Comparison of ENCODE assay signal across 14 mouse cellular contexts in the genomic region with DNA sequence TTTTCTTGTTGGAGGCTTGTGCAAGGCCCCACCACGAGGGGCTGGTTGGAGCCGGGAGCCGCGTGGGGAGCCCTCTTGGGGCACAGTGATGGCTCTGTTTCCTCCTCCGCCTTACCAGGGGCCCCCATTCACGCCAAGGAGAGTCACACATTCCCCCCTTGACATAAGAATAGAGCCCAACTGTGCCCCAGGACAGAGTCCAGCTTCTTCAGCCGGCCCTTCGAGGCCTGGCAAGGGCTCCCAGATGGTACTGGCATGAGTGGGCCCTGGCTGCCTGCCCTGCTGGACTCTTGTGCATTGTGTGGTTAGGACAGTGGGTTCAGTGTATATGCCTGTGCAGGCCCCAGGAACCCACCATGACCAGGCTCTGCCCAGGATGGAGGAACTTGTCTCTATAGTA.
DNase-seq lines count a peak whose midpoint lies in the region; ATAC-seq lines count a peak whose summit lies in the region.
"Had no signal": no experiment of that assay in that cellular context is flagged by ENCODE, and none has a peak within 500 bp of the region (broad histone marks: within the 10 kb centered on the region; RNA-seq: fewer than 3 reads in every experiment).

No protein-coding gene starts in this region.

- H3K4me3 ChIP-seq in midbrain, embryonic 16.5 days (ENCODE audit: low read depth, low read length) = no peak overlapping the region
- H3K4me3 ChIP-seq in midbrain, embryonic 11.5 days (ENCODE audit: low read depth, low read length) = no peak overlapping the region
- no peak overlapping the region for H3K4me3 ChIP-seq in midbrain, embryonic 10.5 days
- H3K4me3 ChIP-seq: embryonic facial prominence, embryonic 10.5 days; left cerebral cortex, adult 2 months; neural tube, embryonic 12.5 days had no signal

- no peak overlapping the region for H3K27ac ChIP-seq in midbrain, embryonic 16.5 days (ENCODE audit: low read length)
- H3K27ac ChIP-seq in midbrain, embryonic 11.5 days (ENCODE audit: low read depth, low read length) = no peak overlapping the region
- no peak overlapping the region; the same call in 1 of the 2 replicates for H3K27ac ChIP-seq in midbrain, embryonic 10.5 days (replicated peaks)
- H3K27ac ChIP-seq: embryonic facial prominence, embryonic 10.5 days; neural tube, embryonic 12.5 days had no signal

- no peaks in the 10 kb centered on the region for H3K9me3 ChIP-seq in midbrain, embryonic 16.5 days (replicated peaks; ENCODE audit: control insufficient read depth, low read length, poor library complexity, severe bottlenecking)
- H3K9me3 ChIP-seq in midbrain, embryonic 11.5 days (ENCODE audit: control insufficient read depth, low read length) = no peaks in the 10 kb centered on the region
- H3K9me3 ChIP-seq in midbrain, embryonic 10.5 days (replicated peaks) = peaks cover 6% of the 10 kb centered on the region
- H3K9me3 ChIP-seq: embryonic facial prominence, embryonic 10.5 days; neural tube, embryonic 12.5 days had no signal

- no peaks in the 10 kb centered on the region for H3K27me3 ChIP-seq in midbrain, embryonic 16.5 days (ENCODE audit: control insufficient read depth, insufficient read depth, low read depth, low read length)
- no peaks in the 10 kb centered on the region for H3K27me3 ChIP-seq in midbrain, embryonic 11.5 days (ENCODE audit: control insufficient read depth, insufficient read depth, low read length)
- H3K27me3 ChIP-seq in midbrain, embryonic 10.5 days (ENCODE audit: low read depth, poor library complexity, severe bottlenecking) = no peaks in the 10 kb centered on the region
- H3K27me3 ChIP-seq: neural tube, embryonic 12.5 days had no signal

- no peak for DNase-seq in midbrain, embryonic 11.5 days (ENCODE audit: low spot score, missing footprints)
- DNase-seq in frontal cortex, adult 2 months (ENCODE audit: extremely low spot score in 1 of 2, low spot score in 1 of 2) = peak; percentile 15 to 66
- peak; percentile 43 to 77 for DNase-seq in left cerebral cortex, adult 8-10 months (ENCODE audit: low spot score in 2 of 2)
- no peak for DNase-seq in spleen, postnatal 14 days (ENCODE audit: low spot score in 2 of 2)
- DNase-seq in midbrain, embryonic 10.5 days (ENCODE audit: low spot score) = no peak
- DNase-seq: adrenal gland, postnatal 36 days; heart, postnatal 10 days; lung, postnatal 10 days had no signal

- no peak overlapping the region for H3K9ac ChIP-seq in midbrain, embryonic 16.5 days (ENCODE audit: low read depth, low read length)
- H3K9ac ChIP-seq in midbrain, embryonic 11.5 days (ENCODE audit: low read length) = no peak overlapping the region
- H3K9ac ChIP-seq: neural tube, embryonic 12.5 days had no signal

- H3K36me3 ChIP-seq in midbrain, embryonic 16.5 days (ENCODE audit: control insufficient read depth, insufficient read depth, low read length) = no peaks in the 10 kb centered on the region
- H3K36me3 ChIP-seq in midbrain, embryonic 11.5 days (ENCODE audit: control insufficient read depth, insufficient read depth, low read length) = no peaks in the 10 kb centered on the region
- H3K36me3 ChIP-seq in midbrain, embryonic 10.5 days = no peaks in the 10 kb centered on the region
- H3K36me3 ChIP-seq: embryonic facial prominence, embryonic 10.5 days; G1E; neural tube, embryonic 12.5 days had no signal

- no peak overlapping the region for H3K4me2 ChIP-seq in midbrain, embryonic 16.5 days (ENCODE audit: low read length)
- no peak overlapping the region for H3K4me2 ChIP-seq in midbrain, embryonic 11.5 days
- H3K4me2 ChIP-seq: neural tube, embryonic 12.5 days had no signal

- WGBS in midbrain, embryonic 16.5 days = 88% methylated on average over 8 of the region's 8 CpGs
- WGBS in midbrain, embryonic 11.5 days = 90% methylated on average over 8 of the region's 8 CpGs
- 86% methylated on average over 8 of the region's 8 CpGs for WGBS in midbrain, embryonic 10.5 days

- peaks cover 3% of the 10 kb centered on the region; the same call in 1 of the 2 replicates for H3K4me1 ChIP-seq in midbrain, embryonic 16.5 days (ENCODE audit: control insufficient read depth, insufficient read depth, low read length)
- no peaks in the 10 kb centered on the region for H3K4me1 ChIP-seq in midbrain, embryonic 11.5 days (ENCODE audit: control insufficient read depth, insufficient read depth, low read length)
- H3K4me1 ChIP-seq in midbrain, embryonic 10.5 days = peaks cover 10% of the 10 kb centered on the region

- peak; percentile 48; the same call in 1 of the 2 replicates for ATAC-seq in midbrain, embryonic 16.5 days
- no peak for ATAC-seq in midbrain, embryonic 11.5 days (ENCODE audit: low FRiP score)
- ATAC-seq in activated CD4-positive, CD25-positive, alpha-beta regulatory T cell, adult 4 months = no peak

Comparison
In these comparisons a context has a peak if more than half of its experiments do, and no peak if none do; other contexts are left out.
1. DNase-seq: peak in frontal cortex, adult 2 months (2 of 2) and left cerebral cortex, adult 8-10 months (2 of 2); none in midbrain, embryonic 11.5 days (single experiment), spleen, postnatal 14 days (0 of 2) and midbrain, embryonic 10.5 days (single experiment).